ENCODE assay signal across 28 mouse cellular contexts in the genomic region with DNA sequence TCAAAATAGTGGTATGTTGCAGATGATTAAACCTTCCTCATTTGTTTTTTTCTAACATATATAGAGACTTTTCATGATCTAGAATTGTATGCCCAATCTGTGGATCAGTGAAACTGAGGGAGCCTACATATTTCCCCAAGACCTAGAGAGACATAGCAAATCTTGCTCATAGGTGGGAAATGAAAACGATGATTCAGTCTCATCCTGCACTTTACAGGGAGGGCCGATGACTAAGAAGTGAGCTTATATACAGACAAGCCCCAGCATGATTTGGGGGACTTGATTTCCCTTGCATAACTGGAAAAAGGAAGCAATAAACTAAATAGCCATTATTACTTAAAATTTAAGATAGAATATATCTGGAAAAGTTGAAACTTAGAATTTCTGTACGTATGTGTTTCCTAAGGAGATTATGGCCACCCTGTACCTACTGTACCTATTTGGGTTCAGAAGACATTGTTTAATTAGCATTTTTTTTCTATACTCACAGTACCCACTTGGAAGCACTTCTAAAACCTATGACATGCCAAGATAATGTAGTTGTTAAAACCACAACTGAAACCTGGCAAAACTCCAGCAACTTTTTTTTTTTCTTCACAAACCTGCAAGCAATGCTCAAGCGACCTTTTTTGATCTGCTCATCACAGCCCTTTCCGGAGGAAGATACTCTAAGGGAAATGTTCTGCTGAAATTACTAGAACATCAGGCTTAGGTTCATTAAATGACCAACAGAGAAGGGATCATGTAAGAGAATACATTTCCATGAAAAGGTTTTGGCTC. TPM values are rescaled to one million over a fixed set of nuclear protein-coding genes. Genes with fewer than 3 reads are reported as not detected.
DNase-seq lines count a peak whose midpoint lies in the region; ATAC-seq and TF ChIP-seq lines count a peak whose summit lies in the region.
"Had no signal": no experiment of that assay in that cellular context is flagged by ENCODE, and none has a peak within 500 bp of the region (broad histone marks: within the 10 kb centered on the region; RNA-seq: fewer than 3 reads in every experiment).

No protein-coding gene starts in this region.

- H3K36me3 ChIP-seq in hindbrain, embryonic 16.5 days (ENCODE audit: control insufficient read depth, insufficient read depth, low read length), result no peaks in the 10 kb centered on the region
- no peaks in the 10 kb centered on the region for H3K36me3 ChIP-seq in hindbrain, embryonic 14.5 days (replicated peaks; ENCODE audit: control insufficient read depth, insufficient read depth)
- H3K36me3 ChIP-seq in neural tube, embryonic 15.5 days, result no peaks in the 10 kb centered on the region
- H3K36me3 ChIP-seq: embryonic facial prominence, embryonic 13.5 days; forebrain, embryonic 10.5 days; heart, embryonic 12.5 days; liver, embryonic 12.5 days had no signal

- peaks cover 9% of the 10 kb centered on the region for H3K4me1 ChIP-seq in hindbrain, embryonic 16.5 days (ENCODE audit: control insufficient read depth, insufficient read depth, low read depth, low read length)
- peaks cover 13% of the 10 kb centered on the region; the same call in 1 of the 2 replicates for H3K4me1 ChIP-seq in hindbrain, embryonic 14.5 days (replicated peaks; ENCODE audit: control insufficient read depth, insufficient read depth, low read length)
- H3K4me1 ChIP-seq in neural tube, embryonic 15.5 days, result peaks cover 17% of the 10 kb centered on the region
- no peaks in the 10 kb centered on the region; the same call in 1 of the 2 replicates for H3K4me1 ChIP-seq in cortical plate, adult 2 months (ENCODE audit: control insufficient read depth, insufficient read depth, low read length)

- no peak for ATAC-seq in hindbrain, embryonic 16.5 days
- ATAC-seq in hindbrain, embryonic 14.5 days (ENCODE audit: low FRiP score), result no peak
- no peak for ATAC-seq in neural tube, embryonic 15.5 days (ENCODE audit: low FRiP score)
- ATAC-seq: CD4-positive, CD25-positive, alpha-beta regulatory T cell, adult 4 months; liver, embryonic 12.5 days; liver, postnatal 0 days had no signal

- TF ChIP-seq POLR2A in cortical plate, adult 2 months (IDR thresholded peaks at IDR 0.05; ENCODE audit: extremely low read depth, insufficient read depth, low read length), result no peak

- H3K9me3 ChIP-seq in hindbrain, embryonic 16.5 days (ENCODE audit: control insufficient read depth, low read length), result no peaks in the 10 kb centered on the region
- no peaks in the 10 kb centered on the region for H3K9me3 ChIP-seq in hindbrain, embryonic 14.5 days (ENCODE audit: control insufficient read depth, low read length)
- no peaks in the 10 kb centered on the region for H3K9me3 ChIP-seq in neural tube, embryonic 15.5 days (replicated peaks)
- H3K9me3 ChIP-seq: embryonic facial prominence, embryonic 13.5 days; forebrain, embryonic 10.5 days; heart, embryonic 12.5 days; liver, embryonic 12.5 days had no signal

- H3K9ac ChIP-seq in hindbrain, embryonic 16.5 days (ENCODE audit: low read depth, low read length), result no peak overlapping the region
- H3K9ac ChIP-seq in hindbrain, embryonic 14.5 days, result no peak overlapping the region
- no peak overlapping the region for H3K9ac ChIP-seq in neural tube, embryonic 15.5 days (replicated peaks)
- H3K9ac ChIP-seq: embryonic facial prominence, embryonic 13.5 days; heart, embryonic 12.5 days; liver, embryonic 12.5 days; liver, postnatal 0 days had no signal

- H3K27me3 ChIP-seq in hindbrain, embryonic 16.5 days (replicated peaks; ENCODE audit: control insufficient read depth, insufficient read depth, low read length), result no peaks in the 10 kb centered on the region; the same call in 1 of the 2 replicates
- H3K27me3 ChIP-seq in hindbrain, embryonic 14.5 days (ENCODE audit: control insufficient read depth, insufficient read depth, low read length), result peaks cover 27% of the 10 kb centered on the region
- peaks cover 17% of the 10 kb centered on the region; the same call in 1 of the 2 replicates for H3K27me3 ChIP-seq in neural tube, embryonic 15.5 days (replicated peaks)

- WGBS in hindbrain, embryonic 16.5 days, result 80% methylated on average over 5 of the region's 5 CpGs
- 86% methylated on average over 5 of the region's 5 CpGs for WGBS in hindbrain, embryonic 14.5 days
- WGBS in neural tube, embryonic 15.5 days, result 89% methylated on average over 5 of the region's 5 CpGs

- peak; percentile 11 to 56 for DNase-seq in cerebellum, postnatal 10 days
- no peak for DNase-seq in cerebellum, adult 11 months
- DNase-seq in hindbrain, embryonic 14.5 days (ENCODE audit: low spot score), result no peak
- DNase-seq in neural tube, embryonic 10.5 days (ENCODE audit: extremely low spot score, low spot score), result no peak
- DNase-seq in T-cell, adult 2 months (ENCODE audit: low spot score), result no peak
- DNase-seq: adrenal gland, adult 8-10 months; cerebellum, postnatal 36 days; gastrocnemius, adult 2 months; heart, adult 2 months; heart, postnatal 4 days; kidney, adult 11 months; kidney, postnatal 14 days; left cerebral cortex, postnatal 4 days; liver, postnatal 0 days; lung, postnatal 36 days; retina, postnatal 1 day; spleen, adult 18-20 months; thymus, postnatal 14 days had no signal

- H3K27ac ChIP-seq in hindbrain, embryonic 16.5 days (ENCODE audit: low read depth, low read length), result no peak overlapping the region
- H3K27ac ChIP-seq in hindbrain, embryonic 14.5 days, result no peak overlapping the region
- no peak overlapping the region for H3K27ac ChIP-seq in neural tube, embryonic 15.5 days (replicated peaks)
- H3K27ac ChIP-seq in cortical plate, adult 2 months (ENCODE audit: insufficient read depth, low read length), result no peak overlapping the region; the same call in 1 of the 2 replicates
- H3K27ac ChIP-seq: embryonic facial prominence, embryonic 13.5 days; forebrain, embryonic 10.5 days; gastrocnemius, adult 2 months; heart, adult 2 months; liver, embryonic 12.5 days had no signal

- H3K4me2 ChIP-seq in hindbrain, embryonic 16.5 days (ENCODE audit: low read length), result peak overlapping the region; percentile 37
- H3K4me2 ChIP-seq in hindbrain, embryonic 14.5 days (replicated peaks), result no peak overlapping the region
- H3K4me2 ChIP-seq in neural tube, embryonic 15.5 days, result peak overlapping the region; percentile 15; the same call in 1 of the 2 replicates
- H3K4me2 ChIP-seq: embryonic facial prominence, embryonic 13.5 days; heart, embryonic 12.5 days; liver, embryonic 12.5 days; midbrain, embryonic 11.5 days had no signal

- no peak for TF ChIP-seq CTCF in cortical plate, adult 2 months (IDR thresholded peaks at IDR 0.05; ENCODE audit: extremely low read depth, insufficient read depth, low read length)

- 0 out of 2 replicates have a peak overlapping the region, but pooled peaks have one; percentile 9 for H3K4me3 ChIP-seq in hindbrain, embryonic 16.5 days (ENCODE audit: low read length)
- H3K4me3 ChIP-seq in hindbrain, embryonic 14.5 days (replicated peaks; ENCODE audit: low read length), result no peak overlapping the region
- no peak overlapping the region for H3K4me3 ChIP-seq in neural tube, embryonic 15.5 days (replicated peaks)
- peak overlapping the region; percentile 99; the same call in 1 of the 2 replicates for H3K4me3 ChIP-seq in cortical plate, adult 2 months (ENCODE audit: insufficient read depth, low read length)
- H3K4me3 ChIP-seq: embryonic facial prominence, embryonic 13.5 days; forebrain, embryonic 10.5 days; gastrocnemius, adult 2 months; heart, adult 2 months; heart, embryonic 12.5 days; liver, embryonic 12.5 days had no signal

RNA-seq across cellular contexts. Expression of a gene that starts 3.0 kb away (rescaled TPM):
- 1.1 and 1.6 TPM in 2 replicates for polyA plus RNA-seq in hindbrain, embryonic 16.5 days (2015; fragmentation: Nextera tagmentation; extraction: Ambion mirVana)
- polyA plus RNA-seq in hindbrain, embryonic 14.5 days (2014; fragmentation: Nextera tagmentation; extraction: Ambion mirVana), result 1.4 TPM in 2 replicates
- 0.68 and 1.2 TPM in 2 replicates for polyA plus RNA-seq in neural tube, embryonic 15.5 days (2015; fragmentation: Nextera tagmentation; extraction: Ambion mirVana)
- 11.6 and 11.9 TPM in 2 replicates for polyA plus RNA-seq in cortical plate, adult 2 months (2012; rRNA removed)
- polyA plus RNA-seq: kidney, embryonic 14.5 days; liver, postnatal 0 days had no signal

Comparison
In these comparisons a context has a peak if more than half of its experiments do, and no peak if none do; other contexts are left out.
1. DNase-seq: peak in cerebellum, postnatal 10 days (2 of 2); none in cerebellum, adult 11 months (single experiment), hindbrain, embryonic 14.5 days (single experiment), neural tube, embryonic 10.5 days (single experiment) and T-cell, adult 2 months (single experiment).
2. H3K4me3 ChIP-seq: peak in hindbrain, embryonic 16.5 days (single experiment) and cortical plate, adult 2 months (single experiment); none in hindbrain, embryonic 14.5 days (single experiment) and neural tube, embryonic 15.5 days (single experiment).